Mouse (Mus musculus) gastrocnemius, adult 18-20 months (tissue): ENCODE results near the gene Rptor. TPM values are rescaled to one million over a fixed set of nuclear protein-coding genes. Genes with fewer than 3 reads are reported as not detected.

Experiments
- DNase-seq: peaks from one replicate; pipeline ENCODE4 v3.0.0; 2021; ENCODE audit warnings: low spot score
- total RNA-seq, 2 experiments: library from RNA; stranded (reverse); gene quantifications; 2 replicates each; pipeline ENCODE4 v1.2.3; 2021

The Rptor gene
- total RNA-seq, 2 experiments from 2014 or later: 23.3 to 28.1 TPM

GRCm38 (mm10) chr11:119687316-119687715, 84.6 kb downstream of the Rptor start:
- no peak for DNase-seq

GRCm38 (mm10) chr11:119687966-119688365, 85.3 kb downstream of the Rptor start:
- no peak for DNase-seq

GRCm38 (mm10) chr11:119689936-119690335, 87.2 kb downstream of the Rptor start:
- no peak for DNase-seq

- no peak for DNase-seq
Measured at GRCm38 (mm10) chr11:119692196-119692910, 89.6 kb downstream of the Rptor start.

GRCm38 (mm10) chr11:119692911-119693261, 90.2 kb downstream of the Rptor start:
- DNase-seq: no peak

GRCm38 (mm10) chr11:119694146-119694860, 91.6 kb downstream of the Rptor start:
- DNase-seq: no peak

GRCm38 (mm10) chr11:119696401-119696800, 93.7 kb downstream of the Rptor start:
- no peak for DNase-seq

GRCm38 (mm10) chr11:119705381-119706066, 102.8 kb downstream of the Rptor start:
- no peak for DNase-seq

- DNase-seq: no peak
Measured at GRCm38 (mm10) chr11:119707259-119707658, 104.6 kb downstream of the Rptor start.

GRCm38 (mm10) chr11:119709239-119709638, 106.5 kb downstream of the Rptor start:
- DNase-seq: no peak

- DNase-seq: no peak
Measured at GRCm38 (mm10) chr11:119710338-119710737, 107.6 kb downstream of the Rptor start.

- no peak for DNase-seq
Measured at GRCm38 (mm10) chr11:119710822-119711221, 108.1 kb downstream of the Rptor start.

GRCm38 (mm10) chr11:119715437-119715836, 112.7 kb downstream of the Rptor start:
- DNase-seq: no peak

- DNase-seq: no peak
Measured at GRCm38 (mm10) chr11:119715841-119716596, 113.3 kb downstream of the Rptor start.

- no peak for DNase-seq
Measured at GRCm38 (mm10) chr11:119718115-119718514, 115.4 kb downstream of the Rptor start.

- peak; percentile 73 for DNase-seq
Measured at GRCm38 (mm10) chr11:119720101-119721048, 117.7 kb downstream of the Rptor start.

GRCm38 (mm10) chr11:119724709-119725108, 122.0 kb downstream of the Rptor start:
- DNase-seq: no peak

GRCm38 (mm10) chr11:119731382-119731781, 128.7 kb downstream of the Rptor start:
- DNase-seq: no peak

GRCm38 (mm10) chr11:119732362-119732761, 129.7 kb downstream of the Rptor start:
- DNase-seq: no peak

GRCm38 (mm10) chr11:119732961-119733656, 130.4 kb downstream of the Rptor start:
- DNase-seq: peak; percentile 32
